Mouse (Mus musculus) stomach, postnatal 0 days (tissue): ENCODE results near the gene Tubb2a. TPM values are rescaled to one million over a fixed set of nuclear protein-coding genes. Genes with fewer than 3 reads are reported as not detected.

Experiments used
- ATAC-seq: fragments of 200-750 bp; cut with Nextera tagmentation; 2 replicates; pipeline ENCODE4 v1.8.0; 2017; ENCODE audit not compliant: low FRiP score, low TSS enrichment
- DNase-seq: peaks from one replicate; pipeline ENCODE4 v3.0.0-alpha.2; 2016; ENCODE audit warnings: low spot score
- H3K27ac ChIP-seq: fragments of 300-500 bp; sonication (generic); replicated peaks from 2 replicates; pipeline ENCODE4 v1.5.1; 2014; ENCODE audit warnings: mild to moderate bottlenecking, control low read depth
- H3K27me3 ChIP-seq: fragments of 300-500 bp; sonication (generic); 2 replicates; pipeline ENCODE4 v1.6.1; 2014; ENCODE audit warnings: low read length; ENCODE audit not compliant: control insufficient read depth, insufficient read depth
- H3K36me3 ChIP-seq: fragments of 300-500 bp; sonication (generic); 2 replicates; pipeline ENCODE4 v1.6.1; 2014; ENCODE audit warnings: low read length, mixed read lengths; ENCODE audit not compliant: control insufficient read depth, insufficient read depth
- H3K4me1 ChIP-seq: fragments of 300-500 bp; sonication (generic); replicated peaks from 2 replicates; pipeline ENCODE4 v1.6.1; 2014; ENCODE audit warnings: antibody characterized with exemption; ENCODE audit not compliant: control insufficient read depth, insufficient read depth
- H3K4me2 ChIP-seq: fragments of 300-500 bp; sonication (generic); replicated peaks from 2 replicates; pipeline ENCODE4 v1.6.1; 2014; ENCODE audit warnings: low read depth, mild to moderate bottlenecking, control low read depth, moderate library complexity
- H3K4me3 ChIP-seq: fragments of 300-500 bp; sonication (generic); 2 replicates; pipeline ENCODE4 v1.5.1; 2014; ENCODE audit warnings: low read depth, low read length, control low read depth
- H3K9ac ChIP-seq: fragments of 300-500 bp; sonication (generic); 2 replicates; pipeline ENCODE4 v1.6.1; 2014; ENCODE audit warnings: mild to moderate bottlenecking, low read length, control low read depth, mixed read lengths
- H3K9me3 ChIP-seq: fragments of 300-500 bp; sonication (generic); 2 replicates; pipeline ENCODE4 v1.6.1; 2016; ENCODE audit warnings: low read length; ENCODE audit not compliant: control insufficient read depth
- CTCF ChIP-seq: IDR thresholded peaks from 2 replicates; pipeline ENCODE4 v1.5.1; 2016; ENCODE audit warnings: antibody characterized with exemption, low read depth, mild to moderate bottlenecking, moderate library complexity
- EP300 ChIP-seq: optimal IDR thresholded peaks from 2 replicates; pipeline ENCODE3; 2016; ENCODE audit warnings: antibody characterized with exemption
- WGBS: fragments of 180-500 bp; shearing (Covaris S2); extraction: QIAGEN DNeasy Blood & Tissue Kit; methylation state at CpG from one replicate; pipeline ENCODE4 v1.1.7; 2014; 5-methylcytosine and 5-hydroxymethylcytosine counted together
- polyA plus RNA-seq: library from polyadenylated mRNA; unstranded; fragments of >200 nt; fragmentation: Nextera tagmentation; extraction: Ambion mirVana; gene quantifications from 2 replicates; pipeline ENCODE4 v1.2.1, GENCODE M21; 2015

The Tubb2a gene
- 187 and 196 TPM in 2 replicates for polyA plus RNA-seq

GRCm38 (mm10) chr13:34077492-34078271, at the start of gene Tubb2a:
Gene Tubb2a, minus strand, starts transcription at chr13:34078007.
- H3K4me2 ChIP-seq, result peak within 1 kb of the TSS; percentile 80
- under 1% methylated on average over 39 of the region's 45 CpGs for WGBS

GRCm38 (mm10) chr13:34125711-34126110, 47.9 kb upstream of the Tubb2a start:
- Histone ChIP-seq H3K27ac (no peak overlapping the region), H3K9me3 (no peaks in the 10 kb centered on the region), H3K4me3 (no peak overlapping the region), H3K36me3 (no peaks in the 10 kb centered on the region), H3K4me1 (no peaks in the 10 kb centered on the region; the same call in 1 of the 2 replicates), H3K27me3 (no peaks in the 10 kb centered on the region), H3K4me2 (no peak overlapping the region), H3K9ac (no peak overlapping the region)
- TF ChIP-seq CTCF, result no peak
- TF ChIP-seq EP300, result no peak
- DNase-seq, result no peak
- 72% methylated on average over 4 of the region's 4 CpGs for WGBS
- ATAC-seq, result no peak

More at GRCm38 (mm10) chr13:34077492-34078271, at the start of gene Tubb2a:
- peak within 1 kb of the TSS; percentile 81 for H3K27ac ChIP-seq
- peak within 1 kb of the TSS; percentile 86 for H3K9ac ChIP-seq
- TF ChIP-seq EP300 (no peak), CTCF (peak; percentile 77)
- peak within 1 kb of the TSS; percentile 80 for H3K4me3 ChIP-seq
- peaks cover 5% of the 10 kb centered on the region; the same call in 1 of the 2 replicates for H3K4me1 ChIP-seq
- no peaks in the 10 kb centered on the region for H3K9me3 ChIP-seq
- ATAC-seq (peak; percentile 92), DNase-seq (peak; percentile 93)
- H3K27me3 ChIP-seq, result no peaks in the 10 kb centered on the region
- H3K36me3 ChIP-seq, result no peaks in the 10 kb centered on the region

- Histone ChIP-seq H3K4me1 (no peaks in the 10 kb centered on the region), H3K9ac (no peak overlapping the region), H3K4me3 (no peak overlapping the region), H3K27me3 (no peaks in the 10 kb centered on the region), H3K27ac (no peak overlapping the region), H3K9me3 (no peaks in the 10 kb centered on the region), H3K36me3 (no peaks in the 10 kb centered on the region), H3K4me2 (no peak overlapping the region)
- WGBS, result 100% methylated on average over 2 of the region's 2 CpGs
- TF ChIP-seq CTCF (no peak), EP300 (no peak)
- DNase-seq, result no peak
- ATAC-seq, result no peak
Observed at GRCm38 (mm10) chr13:34120536-34120935, 42.7 kb upstream of the Tubb2a start.

- 21% methylated on average over 4 of the region's 4 CpGs for WGBS
- H3K27ac ChIP-seq, result no peak overlapping the region
Observed at GRCm38 (mm10) chr13:34119406-34119805, 41.6 kb upstream of the Tubb2a start.

GRCm38 (mm10) chr13:34118816-34119215, 41.0 kb upstream of the Tubb2a start:
- ATAC-seq (no peak), DNase-seq (no peak)
- WGBS, result 79% methylated on average over 4 of the region's 4 CpGs
- Histone ChIP-seq H3K36me3 (no peaks in the 10 kb centered on the region), H3K4me3 (no peak overlapping the region), H3K9me3 (no peaks in the 10 kb centered on the region), H3K9ac (no peak overlapping the region), H3K4me1 (no peaks in the 10 kb centered on the region), H3K4me2 (no peak overlapping the region), H3K27me3 (no peaks in the 10 kb centered on the region), H3K27ac (no peak overlapping the region)
- no peak for TF ChIP-seq EP300
- no peak for TF ChIP-seq CTCF

More at GRCm38 (mm10) chr13:34119406-34119805, 41.6 kb upstream of the Tubb2a start:
- Histone ChIP-seq H3K36me3 (no peaks in the 10 kb centered on the region), H3K4me1 (no peaks in the 10 kb centered on the region), H3K9me3 (no peaks in the 10 kb centered on the region), H3K27me3 (no peaks in the 10 kb centered on the region), H3K4me2 (no peak overlapping the region), H3K9ac (no peak overlapping the region), H3K4me3 (no peak overlapping the region)
- ATAC-seq, result no peak
- no peak for DNase-seq
- TF ChIP-seq CTCF, result no peak
- TF ChIP-seq EP300, result no peak

GRCm38 (mm10) chr13:34116508-34116907, 38.7 kb upstream of the Tubb2a start:
- H3K27ac ChIP-seq, result no peak overlapping the region
- H3K4me2 ChIP-seq, result no peak overlapping the region
- WGBS, result 71% methylated on average over 6 of the region's 6 CpGs
- no peak for DNase-seq
- no peak overlapping the region for H3K4me3 ChIP-seq
- H3K27me3 ChIP-seq, result no peaks in the 10 kb centered on the region
- TF ChIP-seq EP300 (no peak), CTCF (no peak)
- ATAC-seq, result no peak
- no peaks in the 10 kb centered on the region for H3K4me1 ChIP-seq
- H3K36me3 ChIP-seq, result no peaks in the 10 kb centered on the region
- H3K9me3 ChIP-seq, result no peaks in the 10 kb centered on the region
- no peak overlapping the region for H3K9ac ChIP-seq
